Mouse (Mus musculus) ES-CJ7 (cell line): ENCODE results near the gene Tmem212.
A peak's percentile ranks its signal among the peaks of the same experiment; 100 is the strongest.

Experiments used
- DNase-seq: peaks from one replicate; pipeline ENCODE4 v3.0.0; 2011; ENCODE audit warnings: low read depth, low spot score

The Tmem212 gene

DNA sequence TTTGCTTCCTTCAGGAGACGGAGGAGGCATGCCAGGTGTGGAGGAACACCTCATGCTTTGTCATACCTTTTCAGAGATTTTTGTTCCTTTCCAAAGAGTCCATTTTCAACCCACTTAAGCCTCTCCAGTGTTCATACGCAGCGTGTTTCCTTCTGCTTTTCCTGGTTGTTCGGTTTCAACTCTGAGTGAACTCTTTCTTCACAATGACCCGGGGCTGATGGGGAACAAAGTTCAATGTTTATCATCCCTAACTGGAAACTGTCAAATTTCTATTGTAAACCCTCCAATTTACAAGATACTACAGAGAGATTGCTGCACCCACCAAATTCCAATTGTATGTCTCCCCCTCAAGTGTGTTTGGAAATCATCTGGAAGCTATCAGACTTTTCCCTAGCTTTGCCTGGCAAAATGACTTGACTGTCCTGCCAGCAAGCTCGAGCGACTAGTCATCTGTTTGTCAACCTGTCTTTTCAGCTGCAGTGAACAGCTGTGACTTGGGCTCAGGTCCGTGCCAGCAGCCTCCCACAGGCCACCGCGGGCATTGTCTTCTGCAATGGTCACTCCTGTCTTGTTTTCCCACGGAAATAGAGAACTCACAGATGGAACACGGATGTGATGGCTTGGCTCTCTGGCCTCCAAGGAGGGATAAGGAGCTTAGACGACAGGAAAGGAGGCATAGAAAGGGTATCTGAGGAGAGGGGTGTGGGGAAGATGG lies 3.0 kb upstream of the Tmem212 start:
- DNase-seq, result no peak

- no peak for DNase-seq
Measured at GRCm38 (mm10) chr3:27898178-27898577, 2.0 kb upstream of the Tmem212 start.

DNA sequence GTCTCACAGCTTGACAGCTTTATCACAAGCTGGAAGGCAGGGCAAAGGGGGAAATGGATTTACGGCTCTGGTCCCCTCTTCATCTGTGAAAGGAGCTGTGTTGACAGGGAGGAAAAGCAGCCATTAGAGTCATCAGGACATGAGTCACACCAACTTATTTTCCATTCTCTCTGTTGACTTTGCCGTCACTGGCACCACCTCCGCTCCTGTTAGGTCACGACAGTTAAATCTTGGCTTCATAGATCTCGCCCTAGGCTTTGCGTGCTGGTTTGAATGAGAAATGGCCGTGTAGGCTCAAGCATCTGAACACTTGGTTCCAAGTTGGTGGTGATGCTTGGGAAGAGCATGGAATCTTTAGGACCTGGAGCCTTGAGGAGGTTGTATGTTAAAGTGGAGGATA lies 9.6 kb downstream of the Tmem212 start:
- DNase-seq, result no peak

- DNase-seq, result no peak
Measured at GRCm38 (mm10) chr3:27885585-27885984, 10.6 kb downstream of the Tmem212 start.

DNA sequence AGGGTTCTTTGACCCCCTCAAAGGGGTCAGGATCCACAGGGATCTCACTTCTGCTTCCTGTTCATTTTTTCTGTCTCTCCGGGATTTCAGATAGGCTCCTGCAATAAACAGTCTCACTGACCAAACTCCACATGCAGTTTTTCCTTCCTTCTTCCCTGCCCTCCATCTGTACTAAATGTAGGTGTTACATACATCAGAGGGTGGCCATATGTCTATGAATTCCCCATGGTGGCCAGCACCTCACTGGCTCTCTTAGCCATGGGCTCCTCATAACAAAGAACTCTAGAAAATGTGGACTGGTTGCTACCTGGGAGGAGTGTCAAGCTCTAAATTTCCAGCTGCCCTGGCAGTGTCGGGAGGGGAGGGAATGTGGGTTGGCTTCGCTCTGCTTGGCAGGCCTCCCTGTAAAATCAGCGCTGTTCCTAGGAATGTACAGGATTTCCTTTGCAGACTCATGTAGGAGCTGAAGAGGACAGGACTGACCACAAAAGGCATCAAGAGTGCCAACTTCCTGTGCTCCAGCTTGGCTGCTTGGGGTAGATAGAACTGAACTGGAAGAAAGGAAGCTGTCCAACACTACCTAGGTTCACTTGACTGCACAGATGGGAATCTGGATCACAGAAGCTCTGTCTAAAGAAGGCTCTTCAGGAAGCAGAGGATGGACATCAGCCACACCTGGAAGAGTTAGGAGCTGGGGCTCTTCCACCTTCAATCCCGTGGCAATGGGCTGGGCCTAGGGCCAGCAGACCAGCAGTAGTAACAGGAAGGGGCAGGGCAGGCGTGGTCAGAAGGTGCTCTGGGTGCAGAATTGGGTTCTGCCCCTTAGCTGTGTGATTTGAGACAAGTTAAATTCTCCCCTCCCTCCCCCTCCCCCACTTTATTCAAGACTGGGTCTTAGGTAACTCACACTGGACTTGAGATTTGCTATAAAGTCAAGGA lies 14.0 kb downstream of the Tmem212 start:
- DNase-seq, result no peak

DNA sequence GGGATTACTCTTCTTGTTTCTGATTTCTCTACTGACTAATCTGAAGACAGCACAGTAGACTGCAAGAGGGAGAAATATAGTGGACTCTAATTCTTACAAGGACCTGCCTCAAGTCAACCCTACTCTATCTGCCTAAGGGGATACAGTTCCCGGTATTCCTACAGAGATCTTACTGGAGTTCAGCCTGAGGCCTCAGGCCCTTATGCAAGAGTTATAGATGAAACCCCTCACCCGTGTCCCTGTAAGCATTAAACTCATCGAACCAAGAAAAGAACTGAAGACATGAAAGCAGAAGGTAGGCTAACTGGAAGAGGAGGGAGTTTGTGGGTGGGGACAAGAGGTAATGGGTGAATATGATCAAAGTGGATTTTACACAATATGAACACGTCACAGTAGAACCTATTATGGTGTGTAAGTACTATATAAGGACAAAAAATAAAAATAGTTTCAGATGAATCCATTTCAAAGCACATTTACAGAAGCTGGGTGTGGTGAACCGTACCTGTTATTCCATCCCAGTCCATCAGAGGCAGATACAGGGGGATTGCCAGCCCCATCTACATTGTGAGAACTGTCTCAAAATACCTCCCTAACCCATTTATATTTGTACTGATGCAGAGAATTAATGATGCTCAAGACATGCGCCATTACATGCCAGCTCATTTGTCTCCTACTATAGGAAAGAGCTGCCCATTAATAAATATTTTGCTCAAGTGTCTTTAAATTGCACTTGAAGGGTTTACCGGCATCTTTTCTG lies 17.1 kb downstream of the Tmem212 start:
- DNase-seq, result no peak

DNA sequence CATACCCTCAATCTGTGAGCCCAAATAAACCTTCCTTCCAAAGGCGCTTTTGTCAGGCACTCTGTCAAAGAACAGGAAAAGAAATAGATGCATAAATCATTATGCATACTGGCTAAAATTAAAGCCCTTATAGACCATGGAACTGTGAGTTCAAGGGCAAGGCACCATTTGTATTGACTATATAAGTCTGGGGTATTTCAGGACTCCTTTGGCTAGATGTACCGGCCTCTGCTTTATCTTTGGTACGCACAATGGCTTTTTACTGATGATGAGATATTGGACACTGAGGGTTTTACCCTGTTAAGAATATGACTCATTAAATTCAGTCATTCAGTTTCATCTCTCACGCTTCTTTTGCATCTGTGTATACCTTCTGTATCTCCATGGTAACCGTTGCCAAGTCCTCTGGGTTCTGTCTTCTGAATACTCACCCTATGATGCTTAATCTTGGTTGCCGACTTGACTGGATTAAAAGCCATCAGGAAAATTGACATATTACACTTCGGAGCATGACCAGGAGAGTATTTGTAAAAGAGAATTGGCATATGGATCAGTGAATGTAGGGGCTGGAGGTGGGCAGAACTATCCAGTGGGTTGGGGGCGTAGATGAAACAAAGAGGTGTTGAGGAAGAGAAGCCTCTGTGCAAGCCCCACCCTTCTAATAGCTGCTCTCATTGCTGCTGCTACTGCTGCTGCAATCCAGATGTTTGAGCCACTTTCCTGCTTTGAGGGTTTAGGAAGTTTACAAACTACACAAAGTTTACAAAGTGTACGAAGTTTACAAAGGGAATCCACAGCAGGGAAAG lies 22.7 kb downstream of the Tmem212 start:
- no peak for DNase-seq

- DNase-seq, result peak; percentile 52
Measured at GRCm38 (mm10) chr3:27872429-27872828, 23.7 kb downstream of the Tmem212 start.

GRCm38 (mm10) chr3:27871891-27872290 lies 24.3 kb downstream of the Tmem212 start:
- no peak for DNase-seq

GRCm38 (mm10) chr3:27871371-27871770 lies 24.8 kb downstream of the Tmem212 start:
- DNase-seq, result no peak

DNA sequence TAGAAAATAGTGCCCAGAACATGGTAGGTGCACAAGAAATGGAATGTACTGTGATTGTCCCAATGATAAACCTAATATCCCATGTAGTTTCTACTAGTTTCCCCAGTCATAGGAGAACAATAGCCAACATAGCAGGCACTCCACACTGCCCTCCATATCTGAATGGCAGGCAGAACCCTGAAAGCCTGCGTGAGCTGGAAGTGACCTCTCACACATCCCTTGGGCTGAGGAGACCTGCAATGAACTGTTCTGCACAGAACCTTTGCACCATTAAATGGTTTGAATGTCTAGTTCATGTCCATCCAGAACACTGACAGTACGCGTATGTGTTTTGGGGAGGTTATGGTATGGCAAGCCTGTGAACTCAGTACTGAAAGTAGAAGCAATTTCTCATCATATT lies 27.5 kb downstream of the Tmem212 start:
- no peak for DNase-seq

DNA sequence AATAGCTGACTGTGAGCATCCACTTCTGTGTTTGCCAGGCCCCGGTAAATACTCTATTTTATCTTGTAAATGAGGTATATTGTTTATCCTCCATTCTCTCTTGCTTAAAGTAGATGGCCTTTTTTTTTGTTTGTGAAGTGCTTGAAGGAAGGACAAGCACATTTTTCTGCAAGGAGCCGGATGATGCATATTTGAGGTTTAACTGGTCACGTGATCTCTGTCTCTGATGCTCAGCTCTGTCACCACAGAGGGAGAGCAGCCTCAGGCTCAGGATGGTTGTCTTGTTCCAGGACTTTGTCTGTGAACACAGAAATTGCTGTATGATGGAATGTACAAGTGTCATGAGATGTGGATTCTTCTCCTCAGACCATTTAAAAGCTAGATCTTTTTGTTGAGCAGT lies 28.4 kb downstream of the Tmem212 start:
- no peak for DNase-seq

DNA sequence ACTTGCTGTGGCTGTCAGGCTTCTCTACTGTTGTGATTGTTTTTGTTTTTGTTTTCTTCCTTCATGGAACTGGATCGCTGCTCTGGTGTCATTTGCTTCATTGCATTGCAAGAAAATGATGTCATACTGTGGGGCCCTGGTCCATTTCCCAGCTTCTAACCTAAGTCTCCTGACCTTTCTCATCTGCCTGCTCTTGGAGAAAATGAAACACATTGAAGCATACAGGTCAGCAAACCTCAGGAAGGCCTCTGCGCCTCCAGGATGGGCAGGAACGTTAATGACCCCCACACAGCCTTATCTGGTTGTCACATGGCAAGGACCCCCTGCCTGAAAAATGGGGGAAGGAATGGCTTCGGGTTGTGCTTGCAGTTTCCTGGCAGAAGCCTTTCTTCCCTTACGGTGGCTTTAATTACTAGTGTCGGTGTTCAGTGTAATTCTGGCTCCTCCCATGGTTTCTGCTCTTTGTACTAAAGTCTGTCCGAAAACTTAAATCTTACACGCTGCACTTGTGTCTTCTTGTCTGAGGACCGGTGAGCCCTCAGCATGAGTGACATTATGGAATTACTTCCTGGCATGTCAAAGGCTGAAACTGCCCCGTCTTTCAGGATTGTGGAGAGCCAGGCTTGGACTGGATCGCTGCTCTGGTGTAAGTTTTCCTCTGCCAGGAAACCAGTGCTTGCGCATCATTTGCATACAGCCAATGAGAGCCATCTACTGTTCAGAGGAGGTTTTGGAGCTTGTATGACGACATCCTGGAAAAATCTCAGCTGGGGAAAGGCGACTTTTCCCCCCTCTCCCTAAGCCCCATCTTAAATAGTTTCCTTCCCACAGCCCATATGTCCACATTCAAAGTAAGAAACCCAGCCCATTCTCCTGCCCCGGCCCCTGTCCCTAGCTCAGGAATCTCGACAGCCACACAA lies 33.1 kb downstream of the Tmem212 start:
- DNase-seq, result peak; percentile 63

- no peak for DNase-seq
Measured at GRCm38 (mm10) chr3:27861601-27862000, 34.6 kb downstream of the Tmem212 start.

- no peak for DNase-seq
Measured at GRCm38 (mm10) chr3:27861086-27861485, 35.1 kb downstream of the Tmem212 start.

DNA sequence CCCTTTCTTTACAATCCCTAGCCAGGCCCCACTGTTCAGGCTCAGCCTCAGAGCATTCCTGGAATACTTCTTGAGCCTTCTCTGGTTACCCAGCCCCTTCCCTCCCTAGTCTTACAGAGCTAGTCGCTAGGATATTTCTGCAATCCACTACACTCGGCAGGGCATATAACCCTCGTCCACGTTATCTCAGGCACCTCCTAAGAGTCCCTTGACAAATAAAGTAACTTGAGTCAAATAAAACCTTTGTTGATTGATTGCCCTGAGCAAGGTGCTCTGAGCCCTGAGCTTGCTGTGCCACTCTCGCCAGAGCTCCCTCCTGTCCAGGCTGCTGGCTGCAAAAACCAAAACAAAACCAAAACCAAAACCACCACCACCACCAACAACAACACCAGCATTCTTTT lies 37.0 kb downstream of the Tmem212 start:
- no peak for DNase-seq

GRCm38 (mm10) chr3:27858441-27859115 lies 37.6 kb downstream of the Tmem212 start:
- DNase-seq, result no peak

- DNase-seq, result no peak
Measured at GRCm38 (mm10) chr3:27856288-27856687, 39.9 kb downstream of the Tmem212 start.

DNA sequence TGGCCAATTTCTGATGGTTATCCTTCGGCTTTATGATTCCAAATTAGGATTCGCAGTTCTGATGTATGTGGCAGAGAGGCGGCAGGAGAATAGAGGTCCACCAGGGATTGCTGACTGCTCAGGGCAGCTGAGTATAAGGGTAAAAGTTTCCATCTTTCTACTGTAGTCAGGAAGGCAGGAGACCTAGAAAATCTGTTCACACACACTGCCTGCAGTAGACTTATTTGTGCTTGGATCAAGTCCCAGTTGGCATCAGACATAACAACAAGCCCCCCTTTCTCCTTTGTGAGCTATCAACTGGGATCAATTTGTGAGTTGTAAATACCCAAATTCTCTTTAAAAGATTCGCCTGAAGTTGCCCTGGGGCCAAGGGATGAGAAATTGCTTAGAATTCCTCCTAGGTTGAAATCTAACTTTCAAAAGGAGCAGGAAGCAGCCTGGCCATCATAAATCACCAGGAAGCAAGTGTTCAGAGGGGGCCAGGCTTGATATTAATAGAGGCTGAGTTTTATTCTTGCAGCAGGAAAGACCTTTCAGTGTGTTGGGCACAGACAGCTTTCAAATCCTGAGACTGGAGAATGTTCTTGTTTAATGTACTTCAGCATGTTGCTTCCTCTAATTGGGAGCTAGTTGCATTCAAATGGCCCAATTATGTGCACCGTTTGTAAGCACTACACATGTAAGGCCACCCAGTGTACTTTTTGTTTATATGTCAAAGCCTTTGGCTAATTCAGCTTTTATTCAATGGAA lies 41.6 kb downstream of the Tmem212 start:
- DNase-seq, result no peak
